Mouse (Mus musculus) adrenal gland, postnatal 4 days (tissue): ENCODE results near the gene Smpdl3b. TPM values are rescaled to one million over a fixed set of nuclear protein-coding genes. Genes with fewer than 3 reads are reported as not detected.
A peak's percentile ranks its signal among the peaks of the same experiment; 100 is the strongest.
"Not testable (repeated sequence)": the region's sequence is repeated elsewhere in the genome, so short reads cannot be mapped to it uniquely, and the experiment has no call there.

Experiments used
- DNase-seq, 2 experiments: peaks; one replicate each; pipeline ENCODE4 v3.0.0; 2021 to 2022; ENCODE audit warnings: low spot score in 2 of 2, mixed read lengths in 2 of 2
- long read RNA-seq, 2 experiments: library from polyadenylated mRNA; stranded (forward); transcript quantifications; one replicate each; pipeline ENCODE4 v2.0.0; 2021
- total RNA-seq, 2 experiments: library from RNA; stranded (reverse); gene quantifications; 2 replicates each; pipeline ENCODE4 v1.2.3; 2021

Smpdl3b gene
- total RNA-seq = 1 to 10 TPM; 2.2 to 3.0 TPM
- long read RNA-seq, experiment 1, partial matches to known transcripts = 1 of 4 reads
- long read RNA-seq, experiment 1, other reads (novel, unspliced or antisense) = 1 of 4 reads
- long read RNA-seq, experiment 2, partial matches to known transcripts = 0 of 5 reads
- long read RNA-seq, experiment 2, other reads (novel, unspliced or antisense) = 1 of 5 reads

- DNase-seq = peak; percentile 30 to 53
Measured at GRCm38 (mm10) chr4:132756974-132757373, at the start of gene Smpdl3b. Smpdl3b (minus strand) TSS chr4:132757252.

- DNase-seq = no peak
Measured at GRCm38 (mm10) chr4:132806620-132807191, 49.7 kb upstream of the Smpdl3b start.

- DNase-seq = no peak
Measured at GRCm38 (mm10) chr4:132805599-132806197, 48.6 kb upstream of the Smpdl3b start.

- no peak for DNase-seq
Measured at GRCm38 (mm10) chr4:132805146-132805545, 48.1 kb upstream of the Smpdl3b start.

- DNase-seq = no peak
Measured at GRCm38 (mm10) chr4:132804331-132804730, 47.3 kb upstream of the Smpdl3b start.

- no peak for DNase-seq
Measured at GRCm38 (mm10) chr4:132803876-132804275, 46.8 kb upstream of the Smpdl3b start.

- no peak for DNase-seq
Measured at GRCm38 (mm10) chr4:132803212-132803611, 46.2 kb upstream of the Smpdl3b start.

- DNase-seq = no peak
Measured at GRCm38 (mm10) chr4:132802171-132802637, 45.2 kb upstream of the Smpdl3b start.

- no peak for DNase-seq
Measured at GRCm38 (mm10) chr4:132801176-132802077, 44.4 kb upstream of the Smpdl3b start.

GRCm38 (mm10) chr4:132799845-132800244, 42.8 kb upstream of the Smpdl3b start:
- DNase-seq = no peak

GRCm38 (mm10) chr4:132798666-132799065, 41.6 kb upstream of the Smpdl3b start:
- DNase-seq = not testable (repeated sequence)

GRCm38 (mm10) chr4:132798028-132798427, 41.0 kb upstream of the Smpdl3b start:
- DNase-seq = no peak

GRCm38 (mm10) chr4:132797461-132797860, 40.4 kb upstream of the Smpdl3b start:
- no peak for DNase-seq

GRCm38 (mm10) chr4:132796196-132796886, 39.3 kb upstream of the Smpdl3b start, which contains the start of gene Themis2:
Themis2 (minus strand) TSS chr4:132796387.
- DNase-seq = peak; percentile 24 to 53

GRCm38 (mm10) chr4:132795171-132795570, 38.1 kb upstream of the Smpdl3b start:
- no peak for DNase-seq

GRCm38 (mm10) chr4:132794760-132795159, 37.7 kb upstream of the Smpdl3b start:
- no peak for DNase-seq

- DNase-seq = no peak
Measured at GRCm38 (mm10) chr4:132794028-132794427, 37.0 kb upstream of the Smpdl3b start.

GRCm38 (mm10) chr4:132793322-132794004, 36.4 kb upstream of the Smpdl3b start:
- DNase-seq = not testable (repeated sequence)

GRCm38 (mm10) chr4:132789731-132790130, 32.7 kb upstream of the Smpdl3b start:
- no peak for DNase-seq

GRCm38 (mm10) chr4:132785228-132785627, 28.2 kb upstream of the Smpdl3b start:
- DNase-seq = no peak
